Mouse (Mus musculus): ENCODE measurements around the gene Brf1.
A peak's percentile ranks its signal among the peaks of the same experiment; 100 is the strongest.

Gene Brf1

DNA sequence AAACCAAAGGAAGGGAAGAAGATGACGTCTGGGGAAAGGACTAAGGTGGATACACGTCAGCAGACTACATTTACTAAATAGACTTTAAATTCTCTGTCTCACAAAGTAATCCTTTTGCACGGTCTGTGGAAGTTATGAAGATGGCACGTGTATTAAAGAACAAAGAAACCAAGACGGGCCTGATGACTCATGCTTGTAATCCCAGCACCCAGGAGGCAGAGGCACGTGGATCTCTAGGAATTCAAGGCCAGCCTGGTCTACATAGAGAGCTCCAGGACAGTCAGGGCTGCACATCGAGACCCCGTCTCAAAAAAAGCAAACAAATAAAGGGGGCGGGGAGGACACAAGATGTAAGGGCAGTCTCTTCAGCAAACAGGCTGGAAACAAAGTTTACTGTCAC lies 25.8 kb downstream of the Brf1 start:
- DNase-seq: no peak

DNA sequence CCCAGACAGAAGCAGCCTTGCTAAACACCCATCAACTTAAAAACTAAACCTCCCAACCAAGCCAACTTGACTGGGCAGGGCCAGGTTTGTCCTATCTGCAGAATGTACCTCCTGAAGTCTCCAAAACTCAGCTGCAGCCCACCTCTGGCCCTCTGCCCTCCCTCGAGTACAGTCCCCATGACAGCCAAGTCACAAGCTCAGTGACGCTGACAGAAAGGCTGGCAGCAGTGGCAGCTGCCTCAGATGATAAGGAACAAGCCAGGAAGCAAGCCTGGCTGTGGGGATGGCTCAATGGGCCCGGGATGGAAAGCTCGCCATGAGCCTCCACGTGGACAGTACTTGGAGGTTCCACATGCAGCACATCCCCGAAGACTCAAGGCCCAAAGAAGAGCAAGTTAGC lies 30.9 kb downstream of the Brf1 start:
- no peak for DNase-seq

DNA sequence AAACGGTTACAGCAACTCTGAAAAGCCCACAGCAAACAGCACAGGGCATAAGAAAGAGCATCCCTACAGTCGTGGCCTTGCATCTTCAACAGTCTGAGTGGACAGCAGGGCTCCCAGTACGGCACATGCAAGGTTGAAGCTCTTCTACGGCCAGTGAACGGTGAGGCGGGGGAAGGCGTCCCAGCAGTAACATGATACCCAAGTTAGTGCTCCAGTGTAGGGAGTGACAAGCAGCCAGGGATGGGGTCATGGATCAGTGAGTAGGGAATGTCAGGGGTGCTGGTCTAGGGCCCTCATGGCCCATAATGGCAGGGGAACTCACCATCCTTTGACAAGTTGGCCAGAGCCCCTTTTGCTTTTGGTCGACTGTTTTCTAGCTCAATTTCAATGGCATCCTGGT lies 31.6 kb downstream of the Brf1 start:
- DNase-seq: no peak

GRCm38 (mm10) chr12:112965783-112966182 lies 34.7 kb downstream of the Brf1 start:
- peak; percentile 35 to 39 for DNase-seq

DNA sequence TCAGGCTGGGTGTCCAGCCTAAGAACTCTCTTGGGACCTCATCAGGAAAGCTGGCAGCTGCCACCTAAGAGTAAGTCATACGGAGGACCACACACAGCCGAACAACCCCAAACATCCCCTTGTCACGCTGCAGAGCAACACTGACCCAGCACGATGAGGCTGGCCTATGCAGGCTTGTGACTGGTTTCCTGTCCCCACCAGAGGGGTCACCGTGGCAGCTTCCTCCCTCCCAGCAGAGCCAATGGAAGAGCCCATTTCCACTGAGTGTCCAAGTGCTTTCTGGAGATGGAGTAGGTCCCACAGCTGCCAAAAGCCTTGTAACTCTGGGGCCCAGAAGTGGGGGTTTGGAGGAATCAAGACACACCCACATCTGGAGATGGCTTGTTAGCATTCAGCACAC lies 38.6 kb downstream of the Brf1 start:
- no peak for DNase-seq

GRCm38 (mm10) chr12:112961428-112961827 lies 39.1 kb downstream of the Brf1 start:
- DNase-seq: peak; percentile 64 to 74

- no peak for DNase-seq
Observed at GRCm38 (mm10) chr12:112959421-112959820, 41.1 kb downstream of the Brf1 start.

- DNase-seq: peak in 1 of 2 experiments; percentile 46
Observed at GRCm38 (mm10) chr12:112958303-112958702, 42.2 kb downstream of the Brf1 start.

DNA sequence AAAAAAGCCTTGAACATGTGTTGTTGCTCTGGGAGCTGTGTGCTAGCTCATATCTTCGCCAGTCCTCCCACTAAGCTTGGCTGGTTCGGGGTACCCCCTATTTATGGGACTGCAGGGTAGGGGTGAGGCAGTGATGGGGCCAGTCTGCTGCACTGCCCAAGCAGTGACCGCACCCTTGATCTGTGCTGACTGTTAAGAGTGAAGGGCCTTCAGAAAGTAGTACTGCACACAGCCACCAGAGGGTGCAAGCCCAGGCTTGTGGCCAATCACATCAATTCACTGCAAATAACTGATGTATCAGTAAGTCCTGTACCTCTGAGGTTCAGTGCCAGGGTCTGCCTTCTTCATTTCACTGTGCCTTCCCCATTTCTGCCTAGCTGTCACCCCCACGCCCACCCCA lies 44.7 kb downstream of the Brf1 start:
- peak; percentile 83 to 89 for DNase-seq

DNA sequence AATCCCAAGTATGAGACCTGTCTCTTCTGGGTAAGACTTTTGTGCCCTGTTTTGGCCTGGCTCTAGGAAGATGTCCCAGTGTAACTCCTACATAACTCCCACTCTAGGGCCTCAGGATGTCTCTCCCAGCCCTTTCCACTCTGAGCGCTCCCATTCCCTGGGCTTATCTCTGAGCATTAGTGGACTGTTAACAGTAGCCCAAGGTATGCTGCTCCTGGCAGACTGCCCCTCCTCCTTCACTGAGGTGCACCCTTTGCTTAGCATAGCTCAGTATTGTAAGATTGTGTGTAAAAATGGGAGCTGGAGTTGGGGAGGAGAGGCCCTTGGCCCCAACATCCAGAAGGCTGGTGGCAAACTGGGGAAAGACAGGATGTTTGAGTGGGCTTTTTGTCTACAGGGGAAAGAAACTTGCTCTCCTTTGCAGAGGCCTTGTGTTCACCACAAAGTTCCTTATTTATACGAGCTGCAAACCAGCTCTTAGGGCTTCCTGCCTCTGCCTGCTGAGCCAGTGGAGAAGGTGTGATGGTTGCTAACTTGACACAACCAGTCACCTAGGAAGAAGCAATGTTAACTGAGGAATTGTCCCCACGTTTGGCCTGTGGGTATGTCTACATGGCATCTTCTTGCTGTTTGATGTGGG lies 47.5 kb downstream of the Brf1 start:
- no peak for DNase-seq

DNA sequence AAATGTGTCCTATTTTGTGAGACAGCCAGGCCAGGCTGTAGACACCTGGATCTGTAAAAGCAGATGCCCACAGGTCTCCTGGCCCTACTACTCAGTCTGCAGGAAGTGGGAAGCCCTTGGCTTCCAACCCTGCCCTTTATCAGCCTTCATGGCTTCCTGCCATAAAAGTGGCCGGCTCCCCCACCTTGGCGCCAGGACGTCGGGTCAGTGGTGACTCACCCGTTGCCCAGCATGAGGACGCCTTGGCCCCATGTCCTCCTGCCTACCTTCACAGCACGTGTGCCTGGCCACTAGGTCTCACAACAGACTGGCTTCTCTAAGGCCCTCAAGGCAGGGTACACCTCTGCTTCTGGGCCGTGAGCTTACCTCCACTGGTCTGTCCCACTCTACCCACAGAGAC lies 48.1 kb downstream of the Brf1 start:
- DNase-seq: peak; percentile 49

- DNase-seq: no peak
Observed at GRCm38 (mm10) chr12:112951150-112951842, 49.2 kb downstream of the Brf1 start.

DNA sequence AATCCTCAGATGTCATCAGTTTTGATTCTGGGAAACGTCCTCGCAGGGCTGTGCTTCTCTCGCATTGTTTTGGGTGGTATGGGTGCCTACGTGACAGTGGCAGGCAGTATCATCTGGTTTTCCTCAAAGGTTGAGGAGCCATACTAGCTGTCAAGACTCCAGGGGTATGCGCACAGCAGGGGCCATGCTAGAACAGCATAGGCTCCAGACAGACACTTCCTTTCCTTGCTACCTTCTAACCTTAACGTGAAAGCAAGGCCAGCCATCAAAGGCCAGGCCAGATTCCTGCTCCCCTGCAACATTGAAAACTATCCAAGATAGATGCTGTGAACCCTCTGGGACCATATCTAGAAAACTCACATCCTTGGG lies 49.8 kb downstream of the Brf1 start:
- no peak for DNase-seq

DNA sequence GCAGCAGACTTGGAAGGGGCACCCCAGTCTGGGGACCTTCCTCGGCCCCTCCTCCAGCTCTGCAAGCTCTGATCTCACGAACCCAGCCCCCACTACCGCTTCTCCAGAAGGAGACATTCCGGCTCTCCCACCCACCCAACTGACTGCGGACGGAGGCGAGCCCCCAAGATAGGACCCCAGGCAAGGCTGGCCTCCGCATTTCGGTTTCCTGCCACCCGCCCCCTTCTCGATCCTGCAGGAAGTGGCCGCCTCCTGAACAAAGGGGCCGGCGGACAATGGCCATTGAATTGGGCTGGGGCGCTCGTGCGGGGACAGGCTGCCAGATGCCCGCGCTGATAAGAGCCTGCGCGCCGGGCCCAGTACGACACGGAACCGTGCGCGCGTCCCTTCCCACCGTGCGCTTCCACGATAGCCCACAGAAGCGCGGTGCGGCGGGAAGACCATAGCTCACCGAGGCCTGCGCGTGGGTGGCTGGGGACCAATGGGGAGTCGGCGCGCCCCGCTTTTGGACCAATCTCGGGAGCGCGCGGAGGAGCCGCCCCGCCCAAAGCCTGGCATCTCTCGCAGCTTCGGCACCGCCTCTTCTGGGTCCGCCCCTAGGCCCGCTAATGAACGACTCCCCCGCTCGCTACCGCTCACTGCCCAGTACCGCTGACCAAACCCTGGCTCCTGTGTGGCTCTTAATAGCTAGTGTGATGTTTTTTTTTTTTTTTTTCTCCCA lies 50.3 kb downstream of the Brf1 start:
- peak; percentile 91 to 94 for DNase-seq

DNA sequence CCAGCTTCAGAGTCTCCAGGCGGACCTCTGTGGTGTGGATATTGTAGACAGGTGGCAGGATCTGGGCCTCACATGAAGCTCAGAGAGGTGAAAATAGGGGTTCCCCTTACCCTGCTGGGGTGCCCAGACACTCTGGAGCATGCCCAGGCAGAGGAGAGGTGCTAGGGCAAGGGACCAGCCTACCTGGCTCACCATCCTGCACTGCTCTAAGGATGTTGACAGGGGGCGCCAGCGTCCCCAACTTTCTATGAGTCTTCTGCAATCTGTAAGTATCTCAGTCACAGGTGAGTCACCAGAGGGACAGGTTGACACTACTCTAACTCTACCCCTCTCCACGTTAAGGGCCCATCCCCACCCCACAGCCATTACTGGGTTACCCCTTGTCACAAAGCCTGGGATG lies 53.2 kb downstream of the Brf1 start:
- peak; percentile 61 to 63 for DNase-seq

DNA sequence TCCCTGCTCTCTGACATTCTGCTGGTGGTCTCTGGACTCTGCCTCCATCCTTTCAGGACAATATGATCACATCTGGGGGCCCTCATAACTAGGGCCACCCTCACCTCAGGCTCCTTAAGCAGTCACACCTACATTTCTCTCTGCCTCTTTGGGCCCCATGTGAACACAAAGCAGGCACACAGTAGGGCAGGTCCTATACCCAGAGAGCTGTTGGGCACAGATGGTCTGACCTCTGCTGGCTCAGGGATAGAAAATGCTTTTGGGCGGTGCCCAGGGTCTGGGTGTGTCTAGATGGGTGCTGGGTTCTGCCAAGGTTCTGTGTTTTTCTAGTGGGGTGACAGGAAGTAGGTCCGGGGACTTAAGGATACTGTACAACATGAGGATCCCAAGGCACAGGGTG lies 56.8 kb downstream of the Brf1 start:
- DNase-seq: no peak

DNA sequence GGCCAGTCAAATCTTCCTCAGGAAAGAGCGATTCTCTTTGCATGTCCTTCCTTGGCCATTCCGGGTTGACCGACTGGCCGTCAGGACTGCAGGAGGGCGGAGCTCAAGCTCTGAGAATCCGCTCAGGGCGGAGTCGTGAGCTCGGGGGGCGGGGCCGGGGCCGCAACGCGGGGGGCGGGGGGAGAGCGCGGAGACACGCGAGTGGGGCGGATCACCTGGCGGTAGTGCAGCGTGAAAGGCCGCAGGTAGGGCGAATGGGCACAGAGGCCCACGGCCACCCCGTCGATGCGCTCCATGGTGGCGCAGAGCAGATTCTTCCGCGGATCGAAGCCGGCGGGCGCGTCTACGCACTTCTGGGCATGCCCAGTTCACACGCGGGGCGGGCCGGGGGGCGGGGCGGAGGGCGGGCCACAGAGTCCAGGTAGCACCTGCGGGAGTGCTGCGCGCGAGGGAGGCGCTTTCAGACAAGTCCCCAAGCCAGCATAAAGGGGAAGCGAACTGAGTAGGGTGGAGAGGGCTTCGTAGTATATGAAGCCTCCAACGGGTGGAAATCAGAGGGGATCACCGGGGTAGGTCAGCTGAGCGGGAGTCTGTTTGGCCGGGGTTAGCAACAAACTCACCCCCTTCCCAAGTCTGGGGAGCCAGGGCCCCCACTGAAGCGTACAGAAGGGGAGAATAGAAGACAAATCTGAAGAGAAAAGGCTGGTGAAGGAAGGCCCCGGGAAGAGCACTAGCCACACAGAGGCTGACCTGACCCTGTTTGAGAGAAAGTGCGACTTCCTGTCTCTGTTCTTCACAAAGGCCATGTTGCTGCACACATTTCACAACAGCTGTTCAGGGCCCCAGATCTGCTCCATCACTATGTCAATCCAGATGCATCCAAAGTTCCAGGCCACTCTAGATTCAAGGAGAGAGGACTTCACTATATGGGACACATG lies 58.5 kb downstream of the Brf1 start, which contains the start of gene Nudt14:
TSS of gene Nudt14 (minus strand) at position 349 of the 938 bp plus-strand sequence.
- peak; percentile 60 to 67 for DNase-seq

DNA sequence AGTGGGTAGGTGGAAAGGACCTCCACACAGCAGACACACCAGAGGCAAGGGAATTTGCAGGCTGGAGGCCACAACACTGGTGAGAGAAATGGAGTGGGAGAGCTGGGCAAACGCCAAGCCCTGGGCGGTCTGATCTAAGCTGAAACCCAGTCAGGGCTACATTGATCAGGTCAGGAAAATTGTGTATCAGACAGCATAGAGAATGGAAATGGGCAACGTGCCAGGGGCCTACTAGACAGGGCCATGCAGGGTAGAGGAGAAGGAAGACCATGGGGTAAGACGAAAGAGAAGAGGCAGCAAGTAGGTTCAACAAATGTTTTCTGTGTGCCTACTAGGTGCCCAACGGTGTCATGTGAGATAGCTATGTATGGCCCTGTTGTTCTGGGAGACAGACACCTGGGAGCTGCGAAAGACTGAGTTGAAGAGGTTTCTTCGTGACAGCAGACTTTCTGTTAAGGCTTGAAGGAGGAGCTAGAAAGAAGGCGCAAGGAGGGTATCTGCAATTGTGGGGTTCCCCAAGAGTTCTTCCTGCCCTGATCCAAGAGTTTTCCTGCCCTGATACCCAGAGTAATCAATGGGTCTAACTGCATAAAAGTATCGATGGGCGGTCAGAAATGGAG lies 59.2 kb downstream of the Brf1 start:
- DNase-seq: peak; percentile 41 to 46

- no peak for DNase-seq
Observed at GRCm38 (mm10) chr12:112940710-112941109, 59.8 kb downstream of the Brf1 start.

- no peak for DNase-seq
Observed at GRCm38 (mm10) chr12:112940238-112940637, 60.3 kb downstream of the Brf1 start.

DNA sequence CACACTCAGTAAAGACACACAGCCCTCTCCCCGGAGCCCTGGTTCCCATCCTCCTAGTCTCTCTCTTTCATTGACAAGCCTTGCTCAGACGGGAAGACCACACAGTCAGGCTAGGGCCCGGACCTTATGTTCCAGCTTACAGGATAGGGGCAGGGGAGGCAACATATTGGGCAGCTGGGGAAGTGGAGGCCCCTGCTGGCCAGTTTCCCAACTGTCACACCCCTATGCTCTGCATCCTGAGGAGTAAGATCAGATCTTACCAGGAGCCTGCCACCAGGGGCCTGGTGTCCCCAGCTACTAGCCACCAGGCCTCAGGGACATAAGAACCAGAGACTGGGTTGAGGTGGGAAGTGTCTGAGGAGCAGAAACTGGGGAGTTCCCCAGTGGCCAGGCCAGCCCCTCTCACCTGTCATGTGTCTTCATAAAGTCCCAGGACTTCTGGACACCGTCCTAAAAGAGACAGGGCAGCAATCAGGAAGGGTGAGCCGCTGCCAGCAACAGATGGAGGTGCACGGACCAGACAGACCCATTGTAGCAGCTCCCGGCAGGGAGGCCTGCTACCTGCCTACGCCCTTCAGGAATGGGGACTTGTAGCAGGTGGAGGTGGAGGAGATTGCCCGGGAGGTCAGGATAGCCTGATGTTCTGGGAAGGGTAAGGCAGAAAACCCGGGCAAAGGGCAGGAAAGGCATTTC lies 61.5 kb downstream of the Brf1 start:
- DNase-seq: peak; percentile 72 to 78

DNA sequence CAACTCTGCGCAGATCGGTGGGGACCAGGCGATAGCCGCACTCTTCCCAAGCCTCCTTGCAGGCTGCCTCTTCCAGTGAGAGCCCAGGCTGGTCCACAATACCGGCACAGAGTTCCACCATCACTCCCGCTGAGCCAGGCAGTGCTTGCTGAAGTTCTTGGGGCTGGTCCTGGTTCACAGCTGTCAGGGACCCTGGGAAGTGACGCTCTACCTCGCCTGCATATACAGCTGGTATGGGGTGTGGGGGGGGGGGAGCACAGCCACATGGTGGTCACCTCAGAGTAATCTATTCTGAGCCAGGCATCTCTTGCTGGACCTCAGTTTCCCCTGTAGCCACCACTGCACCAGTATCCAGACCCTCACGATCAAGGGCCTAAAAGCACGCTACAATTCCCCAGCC lies 62.1 kb downstream of the Brf1 start:
- DNase-seq: no peak

All from cerebellum, postnatal 36 days (tissue).